Mouse (Mus musculus) MEL (cell line): ENCODE measurements around the gene Iqcb1. TPM values are rescaled to one million over a fixed set of nuclear protein-coding genes. Genes with fewer than 3 reads are reported as not detected.

Experiments
- DNase-seq: peaks from one replicate; pipeline ENCODE4 v3.0.0; 2011; ENCODE audit warnings: low read depth, low spot score
- H3K27ac ChIP-seq: 2 replicates; pipeline ENCODE4 v1.5.1; 2012; ENCODE audit warnings: low read depth, mild to moderate bottlenecking, control low read depth, low read length, moderate library complexity; ENCODE audit not compliant: control insufficient read depth
- H3K27me3 ChIP-seq, 2 experiments: fragments of 150-350 bp in 1 of 2; sonication (generic) in 1 of 2; 2 replicates each; pipeline ENCODE4 v1.6.1; 2012; ENCODE audit warnings: low read length in 2 of 2, mild to moderate bottlenecking in 2 of 2, improper control_type of control experiment in 1 of 2, moderate library complexity in 1 of 2; ENCODE audit not compliant: insufficient read depth in 2 of 2, control insufficient read depth in 1 of 2
- H3K36me3 ChIP-seq, 2 experiments: 2 replicates each; pipeline ENCODE4 v1.6.1; 2012 to 2014; ENCODE audit warnings: low read length in 2 of 2, improper control_type of control experiment in 1 of 2, inconsistent platforms in 1 of 2, mild to moderate bottlenecking in 1 of 2; ENCODE audit not compliant: insufficient read depth in 2 of 2, control insufficient read depth in 1 of 2
- H3K4me1 ChIP-seq, 2 experiments: fragments of 150-350 bp in 1 of 2; sonication (generic) in 1 of 2; 2 replicates each; pipeline ENCODE4 v1.6.1; 2012; ENCODE audit warnings: low read length in 2 of 2, improper control_type of control experiment in 1 of 2, mild to moderate bottlenecking in 1 of 2; ENCODE audit not compliant: insufficient read depth in 2 of 2, control insufficient read depth in 1 of 2
- H3K4me3 ChIP-seq, 2 experiments: fragments of 150-350 bp in 1 of 2; sonication (generic) in 1 of 2; 2 replicates each; pipeline ENCODE4 v1.5.1; 2012; ENCODE audit warnings: low read depth in 2 of 2, low read length in 2 of 2, mild to moderate bottlenecking in 2 of 2, moderate library complexity in 2 of 2, control low read depth in 1 of 2, improper control_type of control experiment in 1 of 2; ENCODE audit not compliant: control insufficient read depth in 1 of 2, insufficient read depth in 1 of 2
- H3K79me2 ChIP-seq: 2 replicates; pipeline ENCODE4 v1.6.1; 2012; ENCODE audit warnings: mild to moderate bottlenecking, low read length, moderate library complexity; ENCODE audit not compliant: control insufficient read depth, poor library complexity, insufficient read depth
- H3K9ac ChIP-seq: 2 replicates; pipeline ENCODE4 v1.6.1; 2012; ENCODE audit warnings: low read depth, mild to moderate bottlenecking, control low read depth, low read length, moderate library complexity; ENCODE audit not compliant: control insufficient read depth, poor library complexity, severe bottlenecking
- H3K9me3 ChIP-seq: fragments of 150-350 bp; sonication (generic); replicated peaks from 2 replicates; pipeline ENCODE4 v1.6.1; 2012; ENCODE audit warnings: mild to moderate bottlenecking, low read length, improper control_type of control experiment, moderate library complexity; ENCODE audit not compliant: insufficient read depth
- BHLHE40 ChIP-seq: IDR thresholded peaks from 2 replicates; pipeline ENCODE4 v1.6.1; 2012; ENCODE audit warnings: low read depth, mild to moderate bottlenecking, inconsistent platforms, low read length, improper control_type of control experiment, borderline replicate concordance
- CHD2 ChIP-seq: IDR thresholded peaks from 2 replicates; pipeline ENCODE4 v1.6.1; 2011; ENCODE audit warnings: low read length, improper control_type of control experiment
- E2F4 ChIP-seq: IDR thresholded peaks from 2 replicates; pipeline ENCODE4 v1.6.1; 2011; ENCODE audit warnings: low read depth, low read length, improper control_type of control experiment, borderline replicate concordance
- GATA1 ChIP-seq: IDR thresholded peaks from 2 replicates; pipeline ENCODE4 v1.6.1; 2011; ENCODE audit warnings: low read depth, low read length, improper control_type of control experiment
- JUND ChIP-seq: IDR thresholded peaks from 2 replicates; pipeline ENCODE4 v1.6.1; 2011; ENCODE audit warnings: low read depth, mild to moderate bottlenecking, improper control_type of control experiment, low read length
- MYB ChIP-seq: IDR thresholded peaks from 2 replicates; pipeline ENCODE4 v1.6.1; 2011; ENCODE audit warnings: mild to moderate bottlenecking, low read depth, low read length, improper control_type of control experiment
- NRF1 ChIP-seq: IDR thresholded peaks from 2 replicates; pipeline ENCODE4 v1.6.1; 2014; ENCODE audit warnings: low read depth, mild to moderate bottlenecking, inconsistent platforms, low read length, improper control_type of control experiment, moderate library complexity; ENCODE audit not compliant: poor library complexity, insufficient read depth, severe bottlenecking
- POLR2A ChIP-seq, 2 experiments: IDR thresholded peaks; 2 replicates each; pipeline ENCODE4 v1.6.1; 2011 to 2012; ENCODE audit warnings: low read length in 2 of 2, mild to moderate bottlenecking in 2 of 2, control low read depth in 1 of 2, improper control_type of control experiment in 1 of 2, low read depth in 1 of 2, moderate library complexity in 1 of 2; ENCODE audit not compliant: control insufficient read depth in 1 of 2, insufficient read depth in 1 of 2, poor library complexity in 1 of 2
- POLR2AphosphoS2 ChIP-seq: IDR thresholded peaks from 2 replicates; pipeline ENCODE4 v1.6.1; 2011; ENCODE audit warnings: low read length, improper control_type of control experiment
- SIN3A ChIP-seq: IDR thresholded peaks from 2 replicates; pipeline ENCODE4 v1.6.1; 2012; ENCODE audit warnings: low read length, improper control_type of control experiment, inconsistent platforms
- SMC3 ChIP-seq: IDR thresholded peaks from 2 replicates; pipeline ENCODE4 v1.6.1; 2011; ENCODE audit warnings: low read depth, low read length, improper control_type of control experiment
- UBTF ChIP-seq: IDR thresholded peaks from 2 replicates; pipeline ENCODE4 v1.6.1; 2012; ENCODE audit warnings: low read depth, mild to moderate bottlenecking, inconsistent platforms, low read length, improper control_type of control experiment, moderate library complexity, borderline replicate concordance; ENCODE audit not compliant: insufficient read depth
- USF2 ChIP-seq, 2 experiments: IDR thresholded peaks; 2 replicates each; pipeline ENCODE4 v1.6.1; 2011 to 2012; ENCODE audit warnings: improper control_type of control experiment in 2 of 2, low read length in 2 of 2, borderline replicate concordance in 1 of 2, inconsistent platforms in 1 of 2, low read depth in 1 of 2, mild to moderate bottlenecking in 1 of 2; ENCODE audit not compliant: insufficient read depth in 1 of 2
- ZMIZ1 ChIP-seq: IDR thresholded peaks from 2 replicates; pipeline ENCODE4 v1.6.1; 2012; ENCODE audit warnings: low read depth, mild to moderate bottlenecking, inconsistent platforms, low read length, improper control_type of control experiment, moderate library complexity
- ZNF384 ChIP-seq: IDR thresholded peaks from 2 replicates; pipeline ENCODE4 v1.6.1; 2012; ENCODE audit warnings: low read depth, mild to moderate bottlenecking, inconsistent platforms, low read length, improper control_type of control experiment
- polyA plus RNA-seq, 2 experiments: library from polyadenylated mRNA; stranded (reverse) in 1 of 2; unstranded in 1 of 2; fragments of >175 nt in 1 of 2; fragments of >200 nt in 1 of 2; gene quantifications; 2 replicates each; pipeline versions ENCODE4 v1.2.1 to v1.2.4; 2012; ENCODE audit warnings: low replicate concordance in 2 of 2, low read depth in 1 of 2; ENCODE audit not compliant: insufficient read length in 2 of 2, insufficient read depth in 1 of 2, missing spikeins in 1 of 2
- total RNA-seq: library from RNA; depleted of rRNA; stranded (reverse); fragments of 300-350 nt; gene quantifications from 2 replicates; pipeline ENCODE4 v1.2.3, GENCODE M21; 2012

Iqcb1 gene
- total and polyA plus RNA-seq, 3 experiments: 8.7 to 14.2 TPM; not detected in 1

DNA sequence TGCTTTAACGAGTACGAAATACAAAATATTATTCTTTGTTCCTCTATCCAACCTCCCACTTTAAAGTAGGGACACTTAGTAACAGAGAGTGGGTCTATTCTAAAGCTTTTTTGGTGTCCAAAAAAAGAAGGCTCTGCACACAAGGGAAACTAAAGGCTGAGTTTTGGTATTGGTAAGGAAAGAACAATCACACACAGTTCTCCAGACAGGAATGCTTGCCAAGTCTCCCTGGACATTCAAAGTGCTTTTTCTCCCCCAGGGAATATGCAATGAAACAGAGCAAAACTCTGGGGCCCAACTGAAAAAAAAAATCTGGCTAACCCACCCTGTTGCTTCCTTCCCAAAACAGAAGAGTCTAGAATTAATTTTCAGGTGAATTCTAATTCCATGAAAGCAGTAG lies 44.0 kb upstream of the Iqcb1 start:
- Histone ChIP-seq H3K36me3 (no peaks in the 10 kb centered on the region), H3K9me3 (no peaks in the 10 kb centered on the region), H3K4me1 (no peaks in the 10 kb centered on the region), H3K27me3 (peaks cover 1 to 2% of the 10 kb centered on the region in 2 experiments; a peak in 2 of 4 replicates), H3K4me3 (no peak overlapping the region), H3K27ac (no peak overlapping the region), H3K9ac (no peak overlapping the region), H3K79me2 (no peaks in the 10 kb centered on the region)
- DNase-seq: no peak
- no peak for TF ChIP-seq USF2 (IDR thresholded peaks at IDR 0.05; ENCODE audit: borderline replicate concordance in 1 of 2, insufficient read depth in 1 of 2, low read depth in 1 of 2, low read length in 2 of 2)
- no peak for TF ChIP-seq GATA1
- TF ChIP-seq POLR2AphosphoS2: no peak

- TF ChIP-seq NRF1 (no peak), GATA1 (no peak), MYB (no peak), SMC3 (no peak)
- TF ChIP-seq, all 39 proteins: peak for 0
- Histone ChIP-seq H3K27ac (no peak within 1 kb of the TSS), H3K9ac (no peak within 1 kb of the TSS), H3K4me3 (no peak within 1 kb of the TSS), H3K36me3 (no peaks in the 10 kb centered on the region), H3K27me3 (peaks cover 2 to 4% of the 10 kb centered on the region in 2 experiments; a peak in 3 of 4 replicates), H3K79me2 (no peaks in the 10 kb centered on the region), H3K4me1 (no peaks in the 10 kb centered on the region), H3K9me3 (no peaks in the 10 kb centered on the region)
- DNase-seq: no peak
Measured at GRCm38 (mm10) chr16:36784594-36785313, 43.4 kb upstream of the Iqcb1 start, which contains the start of gene Slc15a2. Gene Slc15a2, minus strand, starts transcription at chr16:36784962.

GRCm38 (mm10) chr16:36786466-36786865 lies 41.7 kb upstream of the Iqcb1 start:
- H3K9ac ChIP-seq: no peak overlapping the region
- H3K4me3 ChIP-seq: no peak overlapping the region
- H3K27ac ChIP-seq: no peak overlapping the region
- no peaks in the 10 kb centered on the region for H3K79me2 ChIP-seq
- no peaks in the 10 kb centered on the region for H3K4me1 ChIP-seq
- no peaks in the 10 kb centered on the region for H3K36me3 ChIP-seq
- peaks cover 4 to 6% of the 10 kb centered on the region in 2 experiments; a peak in 3 of 4 replicates for H3K27me3 ChIP-seq
- no peak for TF ChIP-seq POLR2A (IDR thresholded peaks at IDR 0.05; ENCODE audit: control insufficient read depth in 1 of 2, insufficient read depth in 1 of 2, low read depth in 1 of 2, low read length in 2 of 2, poor library complexity in 1 of 2)
- no peak for TF ChIP-seq BHLHE40
- no peak for TF ChIP-seq E2F4
- no peak for TF ChIP-seq SIN3A
- no peak for TF ChIP-seq ZMIZ1
- TF ChIP-seq CHD2: no peak
- TF ChIP-seq JUND: no peak
- TF ChIP-seq UBTF: no peak
- no peak for TF ChIP-seq ZNF384
- H3K9me3 ChIP-seq: no peaks in the 10 kb centered on the region
- DNase-seq: no peak
